Comparison of ENCODE assay signal across 13 mouse cellular contexts in genomic region chr1:182669741-182670140, GRCm38 (mm10).
DNase-seq lines count a peak whose midpoint lies in the region; ATAC-seq lines count a peak whose summit lies in the region.
"Had no signal": no experiment of that assay in that cellular context is flagged by ENCODE, and none has a peak within 500 bp of the region (broad histone marks: within the 10 kb centered on the region; RNA-seq: fewer than 3 reads in every experiment).

No protein-coding gene starts in this region.

- WGBS in kidney, embryonic 14.5 days: 69% methylated on average over 11 of the region's 11 CpGs
- WGBS in limb, embryonic 13.5 days: 78% methylated on average over 11 of the region's 11 CpGs
- WGBS in forebrain, embryonic 13.5 days: 79% methylated on average over 11 of the region's 11 CpGs

- H3K27me3 ChIP-seq in kidney, embryonic 14.5 days (ENCODE audit: control insufficient read depth, insufficient read depth, low read length): no peaks in the 10 kb centered on the region
- H3K27me3 ChIP-seq in limb, embryonic 13.5 days: no peaks in the 10 kb centered on the region
- no peaks in the 10 kb centered on the region for H3K27me3 ChIP-seq in forebrain, embryonic 13.5 days
- H3K27me3 ChIP-seq: embryonic facial prominence, embryonic 12.5 days; hindbrain, embryonic 15.5 days had no signal

- H3K4me1 ChIP-seq in kidney, embryonic 14.5 days (ENCODE audit: control insufficient read depth, insufficient read depth, low read length): peaks cover 24% of the 10 kb centered on the region
- peaks cover 18% of the 10 kb centered on the region for H3K4me1 ChIP-seq in brown adipose tissue, adult 24 weeks (ENCODE audit: control insufficient read depth, insufficient read depth, insufficient read length, low read length)
- peaks cover 22% of the 10 kb centered on the region for H3K4me1 ChIP-seq in limb, embryonic 13.5 days
- peaks cover 17% of the 10 kb centered on the region for H3K4me1 ChIP-seq in forebrain, embryonic 13.5 days

- H3K4me3 ChIP-seq in kidney, embryonic 14.5 days (ENCODE audit: low read length): no peak overlapping the region
- H3K4me3 ChIP-seq in brown adipose tissue, adult 24 weeks (ENCODE audit: insufficient read depth, low read depth, low read length): no peak overlapping the region; the same call in 1 of the 2 replicates
- no peak overlapping the region for H3K4me3 ChIP-seq in limb, embryonic 13.5 days
- no peak overlapping the region for H3K4me3 ChIP-seq in forebrain, embryonic 13.5 days
- H3K4me3 ChIP-seq: embryonic facial prominence, embryonic 12.5 days; hindbrain, embryonic 15.5 days had no signal

- 0 out of 2 replicates have a peak, but pooled peaks cover 5% of the 10 kb centered on the region for H3K9me3 ChIP-seq in kidney, embryonic 14.5 days (ENCODE audit: control insufficient read depth, low read length)
- H3K9me3 ChIP-seq in limb, embryonic 13.5 days: no peaks in the 10 kb centered on the region
- no peaks in the 10 kb centered on the region for H3K9me3 ChIP-seq in forebrain, embryonic 13.5 days (replicated peaks)
- H3K9me3 ChIP-seq: embryonic facial prominence, embryonic 12.5 days; hindbrain, embryonic 15.5 days had no signal

- ATAC-seq in kidney, embryonic 14.5 days (ENCODE audit: low FRiP score, low TSS enrichment): peak; percentile 33; the same call in 1 of the 2 replicates
- ATAC-seq in limb, embryonic 13.5 days (ENCODE audit: low FRiP score, low read depth): no peak
- ATAC-seq in forebrain, embryonic 13.5 days: no peak

- no peak overlapping the region for H3K4me2 ChIP-seq in kidney, embryonic 14.5 days (replicated peaks; ENCODE audit: low read depth, low read length)
- no peak overlapping the region for H3K4me2 ChIP-seq in limb, embryonic 13.5 days (replicated peaks)
- no peak overlapping the region for H3K4me2 ChIP-seq in forebrain, embryonic 13.5 days
- H3K4me2 ChIP-seq: embryonic facial prominence, embryonic 12.5 days; hindbrain, embryonic 15.5 days had no signal

- peak overlapping the region; percentile 86 for H3K27ac ChIP-seq in kidney, embryonic 14.5 days (ENCODE audit: low read depth, low read length)
- H3K27ac ChIP-seq in brown adipose tissue, adult 24 weeks (replicated peaks; ENCODE audit: low read depth, low read length): peak overlapping the region; percentile 89
- H3K27ac ChIP-seq in limb, embryonic 13.5 days: peak overlapping the region; percentile 58; the same call in 1 of the 2 replicates
- no peak overlapping the region for H3K27ac ChIP-seq in forebrain, embryonic 13.5 days
- H3K27ac ChIP-seq: hindbrain, embryonic 15.5 days; macrophage had no signal

- H3K36me3 ChIP-seq in kidney, embryonic 14.5 days (ENCODE audit: control insufficient read depth, insufficient read depth, low read length): no peaks in the 10 kb centered on the region
- no peaks in the 10 kb centered on the region for H3K36me3 ChIP-seq in limb, embryonic 13.5 days
- no peaks in the 10 kb centered on the region for H3K36me3 ChIP-seq in forebrain, embryonic 13.5 days (ENCODE audit: poor library complexity, severe bottlenecking)
- H3K36me3 ChIP-seq: embryonic facial prominence, embryonic 12.5 days; hindbrain, embryonic 15.5 days had no signal

- no peak for DNase-seq in kidney, adult 11 months
- peak; percentile 10 to 20 for DNase-seq in heart, adult 9 months (ENCODE audit: low spot score in 2 of 2)
- DNase-seq in adrenal gland, adult (ENCODE audit: inconsistent age in 2 of 2, low spot score in 1 of 2): no peak
- no peak for DNase-seq in cerebellum, adult 18-20 months
- DNase-seq: cerebellum, adult 8-10 months; layer of hippocampus, adult 9-11 months had no signal

- H3K9ac ChIP-seq in kidney, embryonic 14.5 days (ENCODE audit: low read depth, low read length): no peak overlapping the region
- no peak overlapping the region for H3K9ac ChIP-seq in limb, embryonic 13.5 days
- H3K9ac ChIP-seq in forebrain, embryonic 13.5 days: no peak overlapping the region
- H3K9ac ChIP-seq: embryonic facial prominence, embryonic 12.5 days; hindbrain, embryonic 15.5 days had no signal

Comparison
In these comparisons a context has a peak if more than half of its experiments do, and no peak if none do; other contexts are left out.
1. DNase-seq: peak in heart, adult 9 months (2 of 2); none in kidney, adult 11 months (single experiment), adrenal gland, adult (0 of 2) and cerebellum, adult 18-20 months (0 of 2).